Mouse (Mus musculus) kidney, embryonic 15.5 days (tissue): ENCODE measurements around the gene Lgals7. TPM values are rescaled to one million over a fixed set of nuclear protein-coding genes. Genes with fewer than 3 reads are reported as not detected.

Experiments used
- ATAC-seq: fragments of 200-750 bp; cut with Nextera tagmentation; replicated peaks from 2 replicates; pipeline ENCODE4 v1.8.0; 2017; ENCODE audit warnings: moderate TSS enrichment; ENCODE audit not compliant: low FRiP score
- H3K27ac ChIP-seq: fragments of 300-500 bp; sonication (generic); 2 replicates; pipeline ENCODE4 v1.5.1; 2015; ENCODE audit warnings: mild to moderate bottlenecking, inconsistent platforms
- H3K27me3 ChIP-seq: fragments of 300-500 bp; sonication (generic); 2 replicates; pipeline ENCODE4 v1.6.1; 2015; ENCODE audit warnings: inconsistent platforms
- H3K36me3 ChIP-seq: fragments of 300-500 bp; sonication (generic); 2 replicates; pipeline ENCODE4 v1.6.1; 2015; ENCODE audit warnings: inconsistent platforms
- H3K4me1 ChIP-seq: fragments of 300-500 bp; sonication (generic); 2 replicates; pipeline ENCODE4 v1.6.1; 2015; ENCODE audit warnings: inconsistent platforms
- H3K4me2 ChIP-seq: fragments of 300-500 bp; sonication (generic); 2 replicates; pipeline ENCODE4 v1.6.1; 2015; ENCODE audit warnings: moderate library complexity, mild to moderate bottlenecking, inconsistent platforms
- H3K4me3 ChIP-seq: fragments of 300-500 bp; sonication (generic); replicated peaks from 2 replicates; pipeline ENCODE4 v1.5.1; 2015; ENCODE audit warnings: mild to moderate bottlenecking, inconsistent platforms
- H3K9ac ChIP-seq: fragments of 300-500 bp; sonication (generic); 2 replicates; pipeline ENCODE4 v1.6.1; 2015; ENCODE audit warnings: mild to moderate bottlenecking, inconsistent platforms
- H3K9me3 ChIP-seq: fragments of 300-500 bp; sonication (generic); replicated peaks from 2 replicates; pipeline ENCODE4 v1.6.1; 2016; ENCODE audit warnings: inconsistent platforms
- WGBS: fragments of 180-500 bp; shearing (Covaris S2); methylation state at CpG from one replicate; pipeline ENCODE4 v1.1.7; 2015; ENCODE audit warnings: mixed read lengths; 5-methylcytosine and 5-hydroxymethylcytosine counted together
- polyA plus RNA-seq: library from polyadenylated mRNA; unstranded; fragments of >200 nt; fragmentation: Nextera tagmentation; extraction: Ambion mirVana; gene quantifications from 2 replicates; pipeline ENCODE4 v1.2.1, GENCODE M21; 2015

Lgals7 gene
- polyA plus RNA-seq, 1 experiment from 2014 or later, result 1.9 TPM

DNA sequence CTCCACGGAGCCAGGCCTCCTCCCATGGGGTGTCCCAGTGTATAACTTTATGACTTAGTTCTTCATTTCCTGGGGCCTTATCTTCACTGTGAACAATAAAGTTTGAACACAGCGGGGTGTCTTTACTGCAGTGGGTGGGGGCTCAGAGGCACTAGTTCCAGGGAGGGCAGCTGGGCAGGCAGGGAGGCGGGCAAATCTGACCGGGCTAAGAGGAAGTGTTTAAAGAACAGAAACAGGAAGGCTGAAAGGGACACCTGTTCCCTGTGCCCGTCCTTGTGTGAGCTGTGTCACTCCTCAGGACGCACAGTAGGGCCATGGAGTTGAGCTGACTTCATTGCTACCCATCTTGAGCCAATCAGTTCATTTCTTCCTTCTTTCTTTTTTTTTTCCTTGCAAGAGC, 31.5 kb upstream of the Lgals7 start:
- Histone ChIP-seq H3K9ac (no peak overlapping the region), H3K4me2 (no peak overlapping the region), H3K36me3 (peaks cover 33% of the 10 kb centered on the region), H3K4me3 (no peak overlapping the region), H3K4me1 (peaks cover 6% of the 10 kb centered on the region; the same call in 1 of the 2 replicates), H3K27ac (no peak overlapping the region), H3K27me3 (no peaks in the 10 kb centered on the region), H3K9me3 (no peaks in the 10 kb centered on the region)
- ATAC-seq, result no peak
- WGBS, result 62% methylated on average over 6 of the region's 6 CpGs

GRCm38 (mm10) chr7:28833723-28834347, 29.8 kb upstream of the Lgals7 start, which contains the start of gene Lgals4:
Gene Lgals4, plus strand, starts transcription at chr7:28833854.
- H3K9ac ChIP-seq, result no peak within 1 kb of the TSS
- H3K9me3 ChIP-seq, result no peaks in the 10 kb centered on the region
- H3K27me3 ChIP-seq, result no peaks in the 10 kb centered on the region
- no peaks in the 10 kb centered on the region for H3K4me1 ChIP-seq
- ATAC-seq, result no peak
- H3K27ac ChIP-seq, result no peak within 1 kb of the TSS
- H3K36me3 ChIP-seq, result peaks cover 30% of the 10 kb centered on the region
- WGBS, result 87% methylated on average over 6 of the region's 6 CpGs
- no peak within 1 kb of the TSS for H3K4me2 ChIP-seq
- H3K4me3 ChIP-seq, result no peak within 1 kb of the TSS

DNA sequence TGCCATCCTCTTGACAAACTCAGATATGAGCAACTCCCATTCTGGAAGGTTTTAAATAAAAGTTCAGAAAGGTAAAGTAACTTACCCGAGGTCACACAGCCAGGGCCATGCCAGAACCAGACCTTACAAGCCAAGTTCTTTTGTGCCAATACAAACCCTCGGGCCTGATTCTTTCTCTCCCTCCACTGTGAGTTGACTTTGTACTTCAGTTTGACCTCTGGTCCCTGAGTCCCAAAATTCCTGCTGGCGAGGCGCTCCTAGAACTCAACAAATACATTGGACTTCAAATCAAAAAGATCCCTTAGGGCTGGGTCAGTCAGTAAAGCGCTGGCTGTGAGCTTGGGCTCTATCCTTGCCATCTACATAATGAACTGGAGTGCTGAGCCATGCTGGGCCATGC, 26.7 kb upstream of the Lgals7 start:
- WGBS, result 80% methylated on average over 5 of the region's 5 CpGs
- no peaks in the 10 kb centered on the region for H3K27me3 ChIP-seq
- no peak overlapping the region for H3K4me3 ChIP-seq
- no peak overlapping the region for H3K4me2 ChIP-seq
- no peak overlapping the region for H3K9ac ChIP-seq
- H3K9me3 ChIP-seq, result no peaks in the 10 kb centered on the region
- peaks cover 2% of the 10 kb centered on the region for H3K36me3 ChIP-seq
- no peaks in the 10 kb centered on the region for H3K4me1 ChIP-seq
- no peak for ATAC-seq
- H3K27ac ChIP-seq, result no peak overlapping the region

DNA sequence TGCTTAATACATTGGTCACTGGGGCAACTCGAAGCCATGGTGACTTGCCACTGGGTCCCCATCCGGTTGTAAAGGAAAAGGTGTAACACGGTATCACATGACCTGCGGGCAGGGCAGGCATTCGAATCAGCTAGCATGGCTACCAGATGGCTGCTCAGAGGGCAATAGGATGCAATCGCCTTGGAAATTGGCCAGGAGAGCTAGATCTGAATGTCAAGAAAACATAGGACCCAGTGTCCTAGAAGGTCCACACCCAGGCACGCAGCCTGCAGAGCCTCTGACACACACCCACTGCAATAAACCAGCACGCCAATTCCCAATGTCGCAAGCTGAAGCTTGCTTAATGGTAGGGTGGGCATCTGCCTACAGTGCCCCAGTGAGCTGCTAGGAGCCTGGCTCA, 25.3 kb upstream of the Lgals7 start:
- H3K9ac ChIP-seq, result no peak overlapping the region
- ATAC-seq, result no peak
- 65% methylated on average over 9 of the region's 9 CpGs for WGBS

DNA sequence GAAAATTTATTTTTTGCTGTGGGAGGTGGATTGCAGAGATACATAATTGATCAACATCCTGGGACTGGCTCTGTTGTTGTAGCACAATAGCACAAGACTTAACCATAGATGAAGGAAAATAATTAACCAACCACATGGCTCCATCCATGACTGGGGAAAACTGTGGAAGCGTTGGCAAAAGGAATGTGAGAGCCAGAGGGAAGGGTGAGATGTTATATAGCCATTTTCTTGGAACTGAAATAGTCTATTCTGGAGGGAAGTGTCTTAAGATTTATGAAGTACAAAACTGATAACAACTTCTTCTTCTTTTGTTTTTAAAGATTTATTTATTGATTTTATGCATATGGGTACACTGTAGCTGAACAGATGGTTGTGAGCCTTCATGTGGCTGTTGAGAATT, 16.4 kb upstream of the Lgals7 start:
- 46% methylated on average over 1 of the region's 1 CpGs for WGBS
- Histone ChIP-seq H3K4me3 (no peak overlapping the region), H3K27ac (no peak overlapping the region), H3K9ac (no peak overlapping the region), H3K4me1 (peaks cover 8% of the 10 kb centered on the region; the same call in 1 of the 2 replicates), H3K27me3 (no peaks in the 10 kb centered on the region), H3K4me2 (no peak overlapping the region), H3K9me3 (no peaks in the 10 kb centered on the region), H3K36me3 (no peaks in the 10 kb centered on the region)
- ATAC-seq, result no peak

More for the DNA sequence above, 25.3 kb upstream of the Lgals7 start:
- Histone ChIP-seq H3K4me2 (no peak overlapping the region), H3K4me3 (no peak overlapping the region), H3K9me3 (no peaks in the 10 kb centered on the region), H3K4me1 (no peaks in the 10 kb centered on the region), H3K27me3 (no peaks in the 10 kb centered on the region), H3K36me3 (no peaks in the 10 kb centered on the region), H3K27ac (no peak overlapping the region)

DNA sequence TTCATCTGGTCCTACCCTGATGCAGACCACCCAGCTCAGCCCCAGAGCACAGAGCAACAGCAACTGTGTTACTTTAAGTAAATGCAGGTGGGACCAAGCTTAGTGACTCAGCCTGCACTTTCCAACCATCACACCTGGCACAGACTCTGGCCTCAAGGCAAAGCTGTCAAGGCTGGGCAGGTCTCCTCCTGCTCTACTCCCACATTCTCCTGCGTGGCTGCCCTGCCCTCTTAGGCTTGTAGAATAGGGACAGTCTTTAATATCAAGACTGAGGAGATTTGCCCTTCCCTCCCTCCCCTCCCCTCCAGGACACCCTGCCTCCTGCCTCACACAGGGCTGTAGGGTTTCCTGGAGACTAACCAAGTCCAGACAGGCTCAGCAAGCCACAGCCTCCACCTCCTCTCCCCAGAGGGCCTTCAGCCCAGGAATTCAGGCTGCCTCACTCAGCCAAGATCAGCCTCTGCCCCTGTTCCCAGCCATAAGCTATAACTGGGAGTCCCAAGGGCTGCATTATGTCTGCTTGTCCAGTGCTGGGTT, 13.9 kb upstream of the Lgals7 start:
- Histone ChIP-seq H3K27ac (0 out of 2 replicates have a peak overlapping the region, but pooled peaks have one; percentile 29), H3K4me2 (no peak overlapping the region), H3K4me1 (peaks cover 8% of the 10 kb centered on the region; the same call in 1 of the 2 replicates), H3K36me3 (no peaks in the 10 kb centered on the region), H3K27me3 (no peaks in the 10 kb centered on the region), H3K9me3 (no peaks in the 10 kb centered on the region), H3K9ac (no peak overlapping the region), H3K4me3 (no peak overlapping the region)
- WGBS, result 29% methylated on average over 1 of the region's 1 CpGs
- ATAC-seq, result no peak; the same call in 1 of the 2 replicates

- H3K9ac ChIP-seq, result no peak overlapping the region
- H3K27me3 ChIP-seq, result no peaks in the 10 kb centered on the region
- H3K4me3 ChIP-seq, result no peak overlapping the region
- ATAC-seq, result no peak
- H3K27ac ChIP-seq, result 0 out of 2 replicates have a peak overlapping the region, but pooled peaks have one; percentile 29
- 67% methylated on average over 4 of the region's 4 CpGs for WGBS
- no peaks in the 10 kb centered on the region for H3K9me3 ChIP-seq
- no peak overlapping the region for H3K4me2 ChIP-seq
- no peaks in the 10 kb centered on the region for H3K36me3 ChIP-seq
- peaks cover 8% of the 10 kb centered on the region; the same call in 1 of the 2 replicates for H3K4me1 ChIP-seq
Observed at GRCm38 (mm10) chr7:28850642-28851041, 13.0 kb upstream of the Lgals7 start.

GRCm38 (mm10) chr7:28859953-28860352, 3.7 kb upstream of the Lgals7 start:
- H3K27ac ChIP-seq, result no peak overlapping the region
- no peak overlapping the region for H3K9ac ChIP-seq
- WGBS, result 91% methylated on average over 2 of the region's 2 CpGs
- H3K4me3 ChIP-seq, result no peak overlapping the region
- H3K4me1 ChIP-seq, result peaks cover 9% of the 10 kb centered on the region
- H3K36me3 ChIP-seq, result no peaks in the 10 kb centered on the region
- H3K9me3 ChIP-seq, result no peaks in the 10 kb centered on the region
- no peak for ATAC-seq
- H3K27me3 ChIP-seq, result no peaks in the 10 kb centered on the region
- H3K4me2 ChIP-seq, result no peak overlapping the region

DNA sequence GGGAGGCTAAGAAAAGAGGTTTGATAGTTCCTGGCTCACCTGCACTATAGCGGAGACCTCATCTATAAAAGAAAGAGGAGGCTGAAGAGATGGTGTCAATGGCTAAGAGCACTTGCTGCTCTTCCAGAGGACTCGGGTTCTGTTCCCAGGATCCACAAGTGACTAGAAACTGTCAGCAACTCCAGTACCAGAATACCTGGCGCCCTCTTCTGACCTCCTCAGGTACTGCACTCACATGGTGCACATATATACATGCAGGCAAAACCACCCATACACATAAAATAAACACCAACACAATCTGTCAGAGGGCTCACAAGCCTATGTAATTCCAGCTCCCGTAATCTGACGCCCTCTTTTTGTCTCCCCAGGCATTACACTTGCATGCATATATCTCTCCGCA, 2.8 kb upstream of the Lgals7 start:
- Histone ChIP-seq H3K4me1 (peaks cover 14% of the 10 kb centered on the region), H3K27ac (no peak overlapping the region), H3K9me3 (no peaks in the 10 kb centered on the region), H3K4me2 (no peak overlapping the region), H3K36me3 (no peaks in the 10 kb centered on the region), H3K27me3 (no peaks in the 10 kb centered on the region), H3K4me3 (no peak overlapping the region), H3K9ac (no peak overlapping the region)
- ATAC-seq, result no peak
- 90% methylated on average over 6 of the region's 6 CpGs for WGBS

- H3K27me3 ChIP-seq, result no peaks in the 10 kb centered on the region
Observed at GRCm38 (mm10) chr7:28862817-28863499, 695 bp upstream of the Lgals7 start.

GRCm38 (mm10) chr7:28864288-28864750, 666 bp downstream of the Lgals7 start:
- Histone ChIP-seq H3K27ac (no peak overlapping the region), H3K4me2 (no peak overlapping the region), H3K36me3 (no peaks in the 10 kb centered on the region), H3K9ac (no peak overlapping the region), H3K4me3 (no peak overlapping the region), H3K9me3 (no peaks in the 10 kb centered on the region), H3K27me3 (no peaks in the 10 kb centered on the region), H3K4me1 (peaks cover 29% of the 10 kb centered on the region)
- 45% methylated on average over 9 of the region's 9 CpGs for WGBS
- ATAC-seq, result no peak

More at GRCm38 (mm10) chr7:28862817-28863499, 695 bp upstream of the Lgals7 start:
- 78% methylated on average over 15 of the region's 15 CpGs for WGBS
- no peaks in the 10 kb centered on the region for H3K9me3 ChIP-seq
- H3K4me3 ChIP-seq, result no peak overlapping the region
- no peak for ATAC-seq
- no peak overlapping the region for H3K27ac ChIP-seq
- H3K4me2 ChIP-seq, result no peak overlapping the region
- no peak overlapping the region for H3K9ac ChIP-seq
- no peaks in the 10 kb centered on the region for H3K36me3 ChIP-seq
- H3K4me1 ChIP-seq, result peaks cover 29% of the 10 kb centered on the region
